Mouse (Mus musculus): Measurements from ENCODE around the gene Usp15. TPM values are rescaled to one million over a fixed set of nuclear protein-coding genes. Genes with fewer than 3 reads are reported as not detected.

Usp15 gene
- polyA plus RNA-seq, 1 experiment from 2014 or later, result 59.2 TPM

- Histone ChIP-seq H3K27ac (no peak overlapping the region), H3K4me1 (replicated peaks; ENCODE audit: insufficient read depth, low read length) (no peaks in the 10 kb centered on the region), H3K4me2 (ENCODE audit: low read length) (no peak overlapping the region), H3K4me3 (replicated peaks; ENCODE audit: low read depth, low read length) (no peak overlapping the region), H3K9ac (ENCODE audit: low read depth, low read length) (no peak overlapping the region), H3K27me3 (ENCODE audit: insufficient read depth, low read length) (no peaks in the 10 kb centered on the region), H3K36me3 (ENCODE audit: insufficient read depth, low read length) (no peaks in the 10 kb centered on the region), H3K9me3 (replicated peaks; ENCODE audit: low read length) (no peaks in the 10 kb centered on the region)
- 88% methylated on average over 2 of the region's 2 CpGs for WGBS
- TF ChIP-seq CTCF (IDR thresholded peaks at IDR 0.05; ENCODE audit: low read depth), result no peak
- DNase-seq (ENCODE audit: low spot score), result no peak
- no peak for ATAC-seq (replicated peaks; ENCODE audit: low FRiP score, low read depth)
Measured at GRCm38 (mm10) chr10:123063021-123063420, 133.8 kb downstream of the Usp15 start.

- H3K9ac ChIP-seq (ENCODE audit: low read depth, low read length), result no peak overlapping the region
- no peaks in the 10 kb centered on the region for H3K36me3 ChIP-seq (ENCODE audit: insufficient read depth, low read length)
- no peak for TF ChIP-seq CTCF (IDR thresholded peaks at IDR 0.05; ENCODE audit: low read depth)
- no peak for DNase-seq (ENCODE audit: low spot score)
- no peak overlapping the region for H3K27ac ChIP-seq
- no peaks in the 10 kb centered on the region for H3K9me3 ChIP-seq (replicated peaks; ENCODE audit: low read length)
- H3K27me3 ChIP-seq (ENCODE audit: insufficient read depth, low read length), result no peaks in the 10 kb centered on the region
- H3K4me2 ChIP-seq (ENCODE audit: low read length), result no peak overlapping the region
- no peak for ATAC-seq (replicated peaks; ENCODE audit: low FRiP score, low read depth)
- no peaks in the 10 kb centered on the region for H3K4me1 ChIP-seq (replicated peaks; ENCODE audit: insufficient read depth, low read length)
- WGBS, result 91% methylated on average over 6 of the region's 6 CpGs
- H3K4me3 ChIP-seq (replicated peaks; ENCODE audit: low read depth, low read length), result no peak overlapping the region
Measured at GRCm38 (mm10) chr10:123060831-123061230, 136.0 kb downstream of the Usp15 start.

DNA sequence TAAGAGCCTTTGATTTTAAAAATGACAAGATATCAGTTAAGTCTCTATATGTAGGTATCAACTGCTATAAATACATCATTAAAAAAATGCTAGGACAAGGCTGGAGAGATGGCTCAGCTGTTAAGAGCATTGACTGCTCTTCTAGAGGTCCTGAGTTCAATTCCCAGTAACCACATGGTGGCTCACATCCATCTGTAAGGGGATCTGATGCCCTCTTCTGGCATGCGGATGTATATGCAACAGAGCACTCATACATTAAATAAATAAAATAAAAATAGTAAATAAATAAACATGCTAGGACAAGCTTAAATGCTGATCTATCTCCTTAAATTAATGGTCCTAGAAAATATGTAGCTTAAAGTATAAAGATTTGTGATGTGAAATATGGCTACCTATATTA, 139.7 kb downstream of the Usp15 start:
- no peaks in the 10 kb centered on the region for H3K36me3 ChIP-seq (ENCODE audit: insufficient read depth, low read length)
- DNase-seq (ENCODE audit: low spot score) (no peak), ATAC-seq (replicated peaks; ENCODE audit: low FRiP score, low read depth) (no peak)
- no peak overlapping the region for H3K9ac ChIP-seq (ENCODE audit: low read depth, low read length)
- H3K4me3 ChIP-seq (replicated peaks; ENCODE audit: low read depth, low read length), result no peak overlapping the region
- H3K9me3 ChIP-seq (replicated peaks; ENCODE audit: low read length), result no peaks in the 10 kb centered on the region
- H3K4me1 ChIP-seq (replicated peaks; ENCODE audit: insufficient read depth, low read length), result no peaks in the 10 kb centered on the region
- peak; percentile 58 for TF ChIP-seq CTCF (IDR thresholded peaks at IDR 0.05; ENCODE audit: low read depth)
- 85% methylated on average over 1 of the region's 1 CpGs for WGBS
- no peak overlapping the region for H3K4me2 ChIP-seq (ENCODE audit: low read length)
- no peaks in the 10 kb centered on the region for H3K27me3 ChIP-seq (ENCODE audit: insufficient read depth, low read length)
- no peak overlapping the region for H3K27ac ChIP-seq

DNA sequence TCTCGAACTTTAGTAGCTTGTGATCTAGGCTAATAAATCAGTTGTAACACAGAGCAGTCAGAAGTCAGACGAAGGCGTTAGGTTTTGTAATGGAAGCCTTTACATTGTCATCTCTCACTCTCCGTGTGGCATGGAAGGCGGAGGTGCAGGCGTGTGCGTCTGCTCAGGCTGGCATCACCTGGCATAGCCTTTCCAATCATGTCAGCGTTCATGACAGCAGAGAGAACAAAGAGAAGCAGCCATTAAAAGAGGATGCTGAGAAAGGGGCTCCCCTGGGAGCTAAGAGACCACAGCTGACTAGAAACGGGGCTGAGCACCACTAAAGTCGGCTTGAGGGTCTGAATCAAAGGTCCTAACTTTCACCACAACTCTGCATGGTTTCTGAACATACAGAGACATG, 140.3 kb downstream of the Usp15 start:
- H3K4me1 ChIP-seq (replicated peaks; ENCODE audit: insufficient read depth, low read length), result no peaks in the 10 kb centered on the region
- no peaks in the 10 kb centered on the region for H3K27me3 ChIP-seq (ENCODE audit: insufficient read depth, low read length)
- TF ChIP-seq CTCF (IDR thresholded peaks at IDR 0.05; ENCODE audit: low read depth), result no peak
- no peak overlapping the region for H3K4me3 ChIP-seq (replicated peaks; ENCODE audit: low read depth, low read length)
- H3K27ac ChIP-seq, result no peak overlapping the region
- DNase-seq (ENCODE audit: low spot score), result no peak
- H3K9me3 ChIP-seq (replicated peaks; ENCODE audit: low read length), result no peaks in the 10 kb centered on the region
- H3K9ac ChIP-seq (ENCODE audit: low read depth, low read length), result no peak overlapping the region
- 74% methylated on average over 10 of the region's 10 CpGs for WGBS
- H3K4me2 ChIP-seq (ENCODE audit: low read length), result no peak overlapping the region
- no peaks in the 10 kb centered on the region for H3K36me3 ChIP-seq (ENCODE audit: insufficient read depth, low read length)
- no peak for ATAC-seq (replicated peaks; ENCODE audit: low FRiP score, low read depth)

GRCm38 (mm10) chr10:123055205-123056000, 141.4 kb downstream of the Usp15 start:
- TF ChIP-seq CTCF (IDR thresholded peaks at IDR 0.05; ENCODE audit: low read depth), result no peak
- ATAC-seq (replicated peaks; ENCODE audit: low FRiP score, low read depth), result no peak

More at GRCm38 (mm10) chr10:123055205-123056000, 141.4 kb downstream of the Usp15 start:
- H3K4me3 ChIP-seq (replicated peaks; ENCODE audit: low read depth, low read length), result no peak overlapping the region
- H3K9me3 ChIP-seq (replicated peaks; ENCODE audit: low read length), result no peaks in the 10 kb centered on the region
- 0 out of 2 replicates have a peak, but pooled peaks cover 4% of the 10 kb centered on the region for H3K36me3 ChIP-seq (ENCODE audit: insufficient read depth, low read length)
- H3K4me2 ChIP-seq (ENCODE audit: low read length), result no peak overlapping the region
- no peak overlapping the region for H3K27ac ChIP-seq
- H3K4me1 ChIP-seq (replicated peaks; ENCODE audit: insufficient read depth, low read length), result no peaks in the 10 kb centered on the region
- WGBS, result 77% methylated on average over 9 of the region's 9 CpGs
- no peaks in the 10 kb centered on the region for H3K27me3 ChIP-seq (ENCODE audit: insufficient read depth, low read length)
- H3K9ac ChIP-seq (ENCODE audit: low read depth, low read length), result no peak overlapping the region
- DNase-seq (ENCODE audit: low spot score), result no peak

Small RNA genes within 50 kb of the gene (microRNA-seq; reads per million reads assigned to microRNA genes)
- gene Gm27920, result 0.60 reads per million

Other genes with a start within 250 kb of the Usp15 start
- gene Mon2, start 120.5 kb downstream of the Usp15 start, polyA plus RNA-seq (2015; fragmentation: Nextera tagmentation; extraction: Ambion mirVana), result 24.3 and 25.5 TPM in 2 replicates
- gene Fam19a2, start 67.0 kb upstream of the Usp15 start, polyA plus RNA-seq (2015; fragmentation: Nextera tagmentation; extraction: Ambion mirVana), result 1.6 and 2.0 TPM in 2 replicates